Mouse (Mus musculus) MEL (cell line): ENCODE measurements at regions not wholly inside any gene's neighbourhood (a gene's known extent, or its start where the extent isn't known, plus 50 kb on each side); places are given as distances from the start of the nearest gene placed in this dataset.
A peak's percentile ranks its signal among the peaks of the same experiment; 100 is the strongest.

Experiments used
- DNase-seq: peaks from one replicate; pipeline ENCODE4 v3.0.0; 2011; ENCODE audit warnings: low read depth, low spot score
- H3K27ac ChIP-seq: 2 replicates; pipeline ENCODE4 v1.5.1; 2012; ENCODE audit warnings: low read depth, mild to moderate bottlenecking, control low read depth, low read length, moderate library complexity; ENCODE audit not compliant: control insufficient read depth
- H3K27me3 ChIP-seq, 2 experiments: fragments of 150-350 bp in 1 of 2; sonication (generic) in 1 of 2; 2 replicates each; pipeline ENCODE4 v1.6.1; 2012; ENCODE audit warnings: low read length in 2 of 2, mild to moderate bottlenecking in 2 of 2, improper control_type of control experiment in 1 of 2, moderate library complexity in 1 of 2; ENCODE audit not compliant: insufficient read depth in 2 of 2, control insufficient read depth in 1 of 2
- H3K36me3 ChIP-seq, 2 experiments: 2 replicates each; pipeline ENCODE4 v1.6.1; 2012 to 2014; ENCODE audit warnings: low read length in 2 of 2, improper control_type of control experiment in 1 of 2, inconsistent platforms in 1 of 2, mild to moderate bottlenecking in 1 of 2; ENCODE audit not compliant: insufficient read depth in 2 of 2, control insufficient read depth in 1 of 2
- H3K4me1 ChIP-seq, 2 experiments: fragments of 150-350 bp in 1 of 2; sonication (generic) in 1 of 2; 2 replicates each; pipeline ENCODE4 v1.6.1; 2012; ENCODE audit warnings: low read length in 2 of 2, improper control_type of control experiment in 1 of 2, mild to moderate bottlenecking in 1 of 2; ENCODE audit not compliant: insufficient read depth in 2 of 2, control insufficient read depth in 1 of 2
- H3K4me3 ChIP-seq, 2 experiments: fragments of 150-350 bp in 1 of 2; sonication (generic) in 1 of 2; 2 replicates each; pipeline ENCODE4 v1.5.1; 2012; ENCODE audit warnings: low read depth in 2 of 2, low read length in 2 of 2, mild to moderate bottlenecking in 2 of 2, moderate library complexity in 2 of 2, control low read depth in 1 of 2, improper control_type of control experiment in 1 of 2; ENCODE audit not compliant: control insufficient read depth in 1 of 2, insufficient read depth in 1 of 2
- H3K79me2 ChIP-seq: 2 replicates; pipeline ENCODE4 v1.6.1; 2012; ENCODE audit warnings: mild to moderate bottlenecking, low read length, moderate library complexity; ENCODE audit not compliant: control insufficient read depth, poor library complexity, insufficient read depth
- H3K9ac ChIP-seq: 2 replicates; pipeline ENCODE4 v1.6.1; 2012; ENCODE audit warnings: low read depth, mild to moderate bottlenecking, control low read depth, low read length, moderate library complexity; ENCODE audit not compliant: control insufficient read depth, poor library complexity, severe bottlenecking
- H3K9me3 ChIP-seq: fragments of 150-350 bp; sonication (generic); replicated peaks from 2 replicates; pipeline ENCODE4 v1.6.1; 2012; ENCODE audit warnings: mild to moderate bottlenecking, low read length, improper control_type of control experiment, moderate library complexity; ENCODE audit not compliant: insufficient read depth
- CTCF ChIP-seq, 3 experiments: IDR thresholded peaks in 2 of 3; conservative IDR thresholded peaks in 1 of 3; 2 replicates each; pipeline ENCODE4 v1.5.1; 2011 to 2012; ENCODE audit warnings: low read length in 3 of 3, low read depth in 2 of 3, mild to moderate bottlenecking in 2 of 3, improper control_type of control experiment in 1 of 3, inconsistent platforms in 1 of 3, mixed read lengths in 1 of 3, moderate library complexity in 1 of 3; ENCODE audit not compliant: control insufficient read depth in 1 of 3, insufficient read depth in 1 of 3, poor library complexity in 1 of 3, severe bottlenecking in 1 of 3
- E2F4 ChIP-seq: IDR thresholded peaks from 2 replicates; pipeline ENCODE4 v1.6.1; 2011; ENCODE audit warnings: low read depth, low read length, improper control_type of control experiment, borderline replicate concordance
- ELF1 ChIP-seq: IDR thresholded peaks from 2 replicates; pipeline ENCODE4 v1.6.1; 2014; ENCODE audit warnings: low read depth, mild to moderate bottlenecking, inconsistent platforms, low read length, improper control_type of control experiment, moderate library complexity
- GABPA ChIP-seq: IDR thresholded peaks from 2 replicates; pipeline ENCODE4 v1.6.1; 2012; ENCODE audit warnings: low read depth, mild to moderate bottlenecking, inconsistent platforms, low read length, improper control_type of control experiment, moderate library complexity
- HCFC1 ChIP-seq: IDR thresholded peaks from 2 replicates; pipeline ENCODE4 v1.6.1; 2012; ENCODE audit warnings: low read depth, mild to moderate bottlenecking, inconsistent platforms, low read length, improper control_type of control experiment, moderate library complexity
- JUND ChIP-seq: IDR thresholded peaks from 2 replicates; pipeline ENCODE4 v1.6.1; 2011; ENCODE audit warnings: low read depth, mild to moderate bottlenecking, improper control_type of control experiment, low read length
- MAX ChIP-seq: IDR thresholded peaks from 2 replicates; pipeline ENCODE4 v1.6.1; 2011; ENCODE audit warnings: low read length, improper control_type of control experiment
- MYC ChIP-seq: IDR thresholded peaks from 2 replicates; pipeline ENCODE4 v1.6.1; 2011; ENCODE audit warnings: low read depth, mild to moderate bottlenecking, low read length, improper control_type of control experiment, moderate library complexity
- POLR2AphosphoS2 ChIP-seq: IDR thresholded peaks from 2 replicates; pipeline ENCODE4 v1.6.1; 2011; ENCODE audit warnings: low read length, improper control_type of control experiment
- RAD21 ChIP-seq: IDR thresholded peaks from 2 replicates; pipeline ENCODE4 v1.6.1; 2011; ENCODE audit warnings: mild to moderate bottlenecking, low read depth, low read length, improper control_type of control experiment
- SMC3 ChIP-seq: IDR thresholded peaks from 2 replicates; pipeline ENCODE4 v1.6.1; 2011; ENCODE audit warnings: low read depth, low read length, improper control_type of control experiment
- UBTF ChIP-seq: IDR thresholded peaks from 2 replicates; pipeline ENCODE4 v1.6.1; 2012; ENCODE audit warnings: low read depth, mild to moderate bottlenecking, inconsistent platforms, low read length, improper control_type of control experiment, moderate library complexity, borderline replicate concordance; ENCODE audit not compliant: insufficient read depth
- USF1 ChIP-seq: IDR thresholded peaks from 2 replicates; pipeline ENCODE4 v1.6.1; 2014; ENCODE audit warnings: low read depth, mild to moderate bottlenecking, inconsistent platforms, low read length, improper control_type of control experiment, moderate library complexity
- ZC3H11A ChIP-seq: IDR thresholded peaks from 2 replicates; pipeline ENCODE4 v1.6.1; 2012; ENCODE audit warnings: low read depth, mild to moderate bottlenecking, inconsistent platforms, low read length, improper control_type of control experiment
- ZKSCAN1 ChIP-seq: IDR thresholded peaks from 2 replicates; pipeline ENCODE4 v1.6.1; 2012; ENCODE audit warnings: low read depth, mild to moderate bottlenecking, inconsistent platforms, low read length, improper control_type of control experiment, moderate library complexity
- ZNF384 ChIP-seq: IDR thresholded peaks from 2 replicates; pipeline ENCODE4 v1.6.1; 2012; ENCODE audit warnings: low read depth, mild to moderate bottlenecking, inconsistent platforms, low read length, improper control_type of control experiment

GRCm38 (mm10) chr3:16471360-16471759, 465.1 kb upstream of the Gm5150 start:
- no peaks in the 10 kb centered on the region for H3K27me3 ChIP-seq
- DNase-seq: no peak
- no peaks in the 10 kb centered on the region for H3K4me1 ChIP-seq
- no peaks in the 10 kb centered on the region for H3K36me3 ChIP-seq
- H3K9ac ChIP-seq: no peak overlapping the region
- no peak overlapping the region for H3K4me3 ChIP-seq
- TF ChIP-seq E2F4: no peak
- TF ChIP-seq SMC3: no peak
- no peak for TF ChIP-seq JUND
- no peak for TF ChIP-seq ZC3H11A
- no peak for TF ChIP-seq MYC
- no peak for TF ChIP-seq GABPA
- no peaks in the 10 kb centered on the region for H3K79me2 ChIP-seq
- H3K9me3 ChIP-seq: no peaks in the 10 kb centered on the region
- no peak overlapping the region for H3K27ac ChIP-seq

GRCm38 (mm10) chr3:16466388-16466787, 460.2 kb upstream of the Gm5150 start:
- no peak overlapping the region for H3K9ac ChIP-seq
- TF ChIP-seq ZC3H11A: peak; percentile 30; the same call in 1 of the 2 replicates
- peak; percentile 72 for TF ChIP-seq SMC3
- peak; percentile 69 for TF ChIP-seq RAD21
- no peak for TF ChIP-seq MYC
- TF ChIP-seq ZNF384: peak; percentile 63
- no peak for TF ChIP-seq UBTF
- no peak for TF ChIP-seq ZKSCAN1
- TF ChIP-seq HCFC1: no peak
- no peak for TF ChIP-seq USF1
- TF ChIP-seq ELF1: no peak
- TF ChIP-seq CTCF (IDR thresholded peaks at IDR 0.05 in 2 of 3, conservative IDR thresholded peaks at IDR 0.05 in 1 of 3; ENCODE audit: control insufficient read depth in 1 of 3, insufficient read depth in 1 of 3, low read depth in 2 of 3, low read length in 3 of 3, poor library complexity in 1 of 3, severe bottlenecking in 1 of 3): peak; percentile 61 to 74 (median 66)
- no peaks in the 10 kb centered on the region for H3K36me3 ChIP-seq
- no peaks in the 10 kb centered on the region for H3K4me1 ChIP-seq
- DNase-seq: peak; percentile 57
- H3K9me3 ChIP-seq: no peaks in the 10 kb centered on the region
- no peaks in the 10 kb centered on the region for H3K27me3 ChIP-seq
- H3K4me3 ChIP-seq: no peak overlapping the region
- no peak overlapping the region for H3K27ac ChIP-seq
- no peaks in the 10 kb centered on the region for H3K79me2 ChIP-seq

GRCm38 (mm10) chr3:16465357-16465756, 459.1 kb upstream of the Gm5150 start:
- H3K79me2 ChIP-seq: no peaks in the 10 kb centered on the region

More at GRCm38 (mm10) chr3:16465357-16465756, 459.1 kb upstream of the Gm5150 start:
- no peaks in the 10 kb centered on the region for H3K4me1 ChIP-seq
- H3K36me3 ChIP-seq: no peaks in the 10 kb centered on the region
- no peaks in the 10 kb centered on the region for H3K27me3 ChIP-seq
- H3K4me3 ChIP-seq: no peak overlapping the region
- H3K9ac ChIP-seq: no peak overlapping the region
- H3K27ac ChIP-seq: no peak overlapping the region
- no peak for TF ChIP-seq MAX
- no peak for TF ChIP-seq POLR2AphosphoS2
- DNase-seq: no peak
- no peaks in the 10 kb centered on the region for H3K9me3 ChIP-seq
